Mouse (Mus musculus): ENCODE results near the gene Ly6g6e.
"Not testable (repeated sequence)": the region's sequence is repeated elsewhere in the genome, so short reads cannot be mapped to it uniquely, and the experiment has no call there.

DNA sequence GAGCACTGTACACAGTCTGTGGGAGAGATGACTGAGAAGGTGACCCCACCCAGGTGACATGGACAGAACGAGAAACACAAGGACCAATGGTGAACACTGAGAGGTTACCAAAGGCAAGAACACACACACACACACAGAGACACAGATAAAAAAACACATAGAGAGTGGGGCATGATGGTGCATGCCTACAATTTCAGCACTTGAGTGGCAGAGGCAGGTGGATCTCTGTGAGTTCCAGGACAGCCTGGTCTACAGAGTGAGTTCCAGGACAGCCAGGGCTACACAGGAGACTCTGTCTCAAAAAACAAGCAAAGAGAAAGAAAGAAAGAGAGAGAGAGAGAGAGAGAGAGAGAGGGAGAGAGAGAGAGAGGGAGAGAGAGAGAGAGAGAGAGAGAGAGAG is 43.0 kb upstream of the Ly6g6e start:
- TF ChIP-seq CTCF (IDR thresholded peaks at IDR 0.05; ENCODE audit: low read depth, low read length); POLR2A (IDR thresholded peaks at IDR 0.05; ENCODE audit: extremely low read depth, insufficient read depth, low read length): not testable (repeated sequence)

Data from liver, adult 2 months (tissue).